Mouse (Mus musculus) midbrain, postnatal 0 days (tissue): ENCODE results near the gene Ifitm1. TPM values are rescaled to one million over a fixed set of nuclear protein-coding genes. Genes with fewer than 3 reads are reported as not detected.

Experiments used
- ATAC-seq: fragments of 200-750 bp; cut with Nextera tagmentation; 2 replicates; pipeline ENCODE4 v1.8.0; 2017; ENCODE audit warnings: moderate number of reproducible peaks, mild to moderate bottlenecking, moderate TSS enrichment, moderate library complexity; ENCODE audit not compliant: low FRiP score
- DNase-seq: peaks from one replicate; pipeline ENCODE4 v3.0.0-alpha.2; 2015; ENCODE audit warnings: low spot score
- H3K27ac ChIP-seq: fragments of 300-500 bp; sonication (generic); 2 replicates; pipeline ENCODE4 v1.5.1; 2014; ENCODE audit warnings: low read depth, mild to moderate bottlenecking, low read length, mixed read lengths
- H3K27me3 ChIP-seq: fragments of 300-500 bp; sonication (generic); 2 replicates; pipeline ENCODE4 v1.6.1; 2014; ENCODE audit warnings: low read length, control low read depth, mixed read lengths; ENCODE audit not compliant: insufficient read depth
- H3K36me3 ChIP-seq: fragments of 300-500 bp; sonication (generic); 2 replicates; pipeline ENCODE4 v1.6.1; 2014; ENCODE audit warnings: low read length, control low read depth, mixed read lengths; ENCODE audit not compliant: insufficient read depth
- H3K4me1 ChIP-seq: fragments of 300-500 bp; sonication (generic); 2 replicates; pipeline ENCODE4 v1.6.1; 2014; ENCODE audit warnings: mild to moderate bottlenecking, control low read depth, antibody characterized with exemption, low read length, mixed read lengths; ENCODE audit not compliant: insufficient read depth
- H3K4me2 ChIP-seq: fragments of 300-500 bp; sonication (generic); 2 replicates; pipeline ENCODE4 v1.6.1; 2014; ENCODE audit warnings: low read depth, mild to moderate bottlenecking, low read length, mixed read lengths; ENCODE audit not compliant: poor library complexity, severe bottlenecking
- H3K4me3 ChIP-seq: fragments of 300-500 bp; sonication (generic); 2 replicates; pipeline ENCODE4 v1.5.1; 2014; ENCODE audit warnings: low read depth, mild to moderate bottlenecking, low read length, moderate library complexity
- H3K9ac ChIP-seq: fragments of 300-500 bp; sonication (generic); replicated peaks from 2 replicates; pipeline ENCODE4 v1.6.1; 2014; ENCODE audit warnings: mild to moderate bottlenecking, low read length, moderate library complexity, mixed read lengths; ENCODE audit not compliant: poor library complexity, severe bottlenecking
- H3K9me3 ChIP-seq: fragments of 300-500 bp; sonication (generic); 2 replicates; pipeline ENCODE4 v1.6.1; 2016; ENCODE audit warnings: low read length, control low read depth
- CTCF ChIP-seq: IDR thresholded peaks from 2 replicates; pipeline ENCODE4 v1.5.1; 2016; ENCODE audit warnings: antibody characterized with exemption, mild to moderate bottlenecking
- WGBS: fragments of 180-500 bp; shearing (Covaris S2); extraction: QIAGEN DNeasy Blood & Tissue Kit; methylation state at CpG from one replicate; pipeline ENCODE4 v1.1.7; 2014; 5-methylcytosine and 5-hydroxymethylcytosine counted together
- polyA plus RNA-seq: library from polyadenylated mRNA; unstranded; fragments of >200 nt; fragmentation: Nextera tagmentation; extraction: Ambion mirVana; gene quantifications from 2 replicates; pipeline ENCODE4 v1.2.1, GENCODE M21; 2015
- total RNA-seq: library from RNA; depleted of rRNA; stranded (reverse); fragments of >200 nt; gene quantifications from 2 replicates; pipeline ENCODE4 v1.2.3, GENCODE M21; 2014; rRNA removed

The Ifitm1 gene
- total and polyA plus RNA-seq, 2 experiments from 2014 or later, result 14.6 to 16.3 TPM

DNA sequence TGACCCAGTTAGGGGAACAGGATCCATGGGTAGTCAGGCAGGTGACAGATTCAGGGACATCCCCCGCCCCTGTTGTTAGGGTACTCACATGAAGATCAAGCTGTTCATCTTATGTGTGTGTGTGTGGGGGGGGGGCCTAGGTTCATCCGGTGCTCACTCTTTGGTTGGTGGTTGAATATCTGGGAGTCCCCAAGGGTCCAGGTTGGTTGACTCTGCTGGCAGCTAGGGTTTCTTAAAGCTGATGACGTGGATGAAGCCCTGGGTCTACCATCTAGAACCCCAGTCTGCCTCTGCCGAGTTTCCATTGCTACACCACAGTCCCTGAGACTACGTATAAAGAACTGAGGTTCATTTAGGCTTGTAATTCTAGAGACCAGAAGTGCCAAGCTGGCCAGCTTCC lies 52.0 kb downstream of the Ifitm1 start:
- Histone ChIP-seq H3K4me2 (no peak overlapping the region), H3K9ac (no peak overlapping the region), H3K27me3 (no peaks in the 10 kb centered on the region), H3K4me3 (no peak overlapping the region), H3K27ac (no peak overlapping the region), H3K9me3 (no peaks in the 10 kb centered on the region), H3K36me3 (no peaks in the 10 kb centered on the region), H3K4me1 (no peaks in the 10 kb centered on the region)
- 97% methylated on average over 5 of the region's 5 CpGs for WGBS
- DNase-seq (no peak), ATAC-seq (no peak)
- TF ChIP-seq CTCF, result no peak

Other genes with a start within 250 kb of the Ifitm1 start
- not detected in 2 replicates for gene Cyp2e1, start 203.5 kb upstream of the Ifitm1 start, total RNA-seq
- gene Cyp2e1, start 203.5 kb upstream of the Ifitm1 start, polyA plus RNA-seq, result not detected in 2 replicates
- gene Syce1, start 179.4 kb upstream of the Ifitm1 start, total RNA-seq, result 0.55 TPM in 1 of 2 replicates, not detected in the other
- 0.14 and 0.26 TPM in 2 replicates for gene Syce1, start 179.4 kb upstream of the Ifitm1 start, polyA plus RNA-seq
- 30.0 and 37.6 TPM in 2 replicates for gene Zfp941, start 145.0 kb upstream of the Ifitm1 start, total RNA-seq
- 26.1 and 30.9 TPM in 2 replicates for gene Zfp941, start 145.0 kb upstream of the Ifitm1 start, polyA plus RNA-seq
- 0.71 TPM in 1 of 2 replicates, not detected in the other for gene Urah, start 132.2 kb upstream of the Ifitm1 start, total RNA-seq
- 0.23 and 0.26 TPM in 2 replicates for gene Urah, start 132.2 kb upstream of the Ifitm1 start, polyA plus RNA-seq
- not detected in 2 replicates for gene Scgb1c1, start 121.7 kb upstream of the Ifitm1 start, total RNA-seq
- gene Scgb1c1, start 121.7 kb upstream of the Ifitm1 start, polyA plus RNA-seq, result not detected in 2 replicates
- not detected in 2 replicates for gene Odf3, start 119.4 kb upstream of the Ifitm1 start, total RNA-seq
- 0.17 and 0.22 TPM in 2 replicates for gene Odf3, start 119.4 kb upstream of the Ifitm1 start, polyA plus RNA-seq
- gene Gm45785, start 110.9 kb upstream of the Ifitm1 start, total RNA-seq, result 0.27 and 2.5 TPM in 2 replicates
- 0.20 TPM in 1 of 2 replicates, not detected in the other for gene Gm45785, start 110.9 kb upstream of the Ifitm1 start, polyA plus RNA-seq
- 81.2 and 127 TPM in 2 replicates for gene Ric8a, start 110.3 kb upstream of the Ifitm1 start, total RNA-seq
- gene Ric8a, start 110.3 kb upstream of the Ifitm1 start, polyA plus RNA-seq, result 91.8 and 98.1 TPM in 2 replicates
- 19.1 and 26.0 TPM in 2 replicates for gene Bet1l, start 109.6 kb upstream of the Ifitm1 start, total RNA-seq
- 49.9 and 53.9 TPM in 2 replicates for gene Bet1l, start 109.6 kb upstream of the Ifitm1 start, polyA plus RNA-seq
- gene Psmd13, start 85.3 kb upstream of the Ifitm1 start, total RNA-seq, result 107 and 136 TPM in 2 replicates
- gene Psmd13, start 85.3 kb upstream of the Ifitm1 start, polyA plus RNA-seq, result 245 and 265 TPM in 2 replicates
- gene Sirt3, start 84.9 kb upstream of the Ifitm1 start, total RNA-seq, result 55.5 and 66.3 TPM in 2 replicates
- gene Sirt3, start 84.9 kb upstream of the Ifitm1 start, polyA plus RNA-seq, result 60.9 and 72.3 TPM in 2 replicates
- gene Cox8b, start 66.8 kb upstream of the Ifitm1 start, total RNA-seq, result not detected in 2 replicates
- gene Cox8b, start 66.8 kb upstream of the Ifitm1 start, polyA plus RNA-seq, result not detected in 2 replicates
- 0.24 and 0.82 TPM in 2 replicates for gene Nlrp6, start 46.3 kb upstream of the Ifitm1 start, total RNA-seq
- 0.90 and 0.99 TPM in 2 replicates for gene Nlrp6, start 46.3 kb upstream of the Ifitm1 start, polyA plus RNA-seq
- 7.8 and 10.5 TPM in 2 replicates for gene Pgghg, start 25.8 kb upstream of the Ifitm1 start, total RNA-seq
- gene Pgghg, start 25.8 kb upstream of the Ifitm1 start, polyA plus RNA-seq, result 4.3 and 4.4 TPM in 2 replicates
- gene Ifitm5, start 16.9 kb upstream of the Ifitm1 start, total RNA-seq, result 0.99 TPM in 1 of 2 replicates, not detected in the other
- 0.63 TPM in 1 of 2 replicates, not detected in the other for gene Ifitm5, start 16.9 kb upstream of the Ifitm1 start, polyA plus RNA-seq
- gene Gm45717, start 11.3 kb upstream of the Ifitm1 start, total RNA-seq, result not detected in 2 replicates
- gene Gm45717, start 11.3 kb upstream of the Ifitm1 start, polyA plus RNA-seq, result 0.81 TPM in 1 of 2 replicates, not detected in the other
- gene Ifitm2, start 11.2 kb upstream of the Ifitm1 start, total RNA-seq, result 66.6 and 79.1 TPM in 2 replicates
- 200 and 218 TPM in 2 replicates for gene Ifitm2, start 11.2 kb upstream of the Ifitm1 start, polyA plus RNA-seq
- 22.5 and 39.3 TPM in 2 replicates for gene Ifitm3, start 43.5 kb downstream of the Ifitm1 start, total RNA-seq
- gene Ifitm3, start 43.5 kb downstream of the Ifitm1 start, polyA plus RNA-seq, result 67.8 and 80.5 TPM in 2 replicates
- 0.99 and 1.1 TPM in 2 replicates for gene Ifitm6, start 50.7 kb downstream of the Ifitm1 start, total RNA-seq
- gene Ifitm6, start 50.7 kb downstream of the Ifitm1 start, polyA plus RNA-seq, result 0.81 and 0.83 TPM in 2 replicates
- gene Gm17387, start 61.9 kb downstream of the Ifitm1 start, total RNA-seq, result not detected in 2 replicates
- not detected in 2 replicates for gene Gm17387, start 61.9 kb downstream of the Ifitm1 start, polyA plus RNA-seq
- 133 and 146 TPM in 2 replicates for gene B4galnt4, start 93.9 kb downstream of the Ifitm1 start, total RNA-seq
- 52.1 and 53.9 TPM in 2 replicates for gene B4galnt4, start 93.9 kb downstream of the Ifitm1 start, polyA plus RNA-seq
- 0.49 TPM in 1 of 2 replicates, not detected in the other for gene Pkp3, start 111.0 kb downstream of the Ifitm1 start, total RNA-seq
- gene Pkp3, start 111.0 kb downstream of the Ifitm1 start, polyA plus RNA-seq, result not detected in 2 replicates
- 1.1 and 3.9 TPM in 2 replicates for gene Sigirr, start 133.4 kb downstream of the Ifitm1 start, total RNA-seq
- 1.8 and 2.0 TPM in 2 replicates for gene Sigirr, start 133.4 kb downstream of the Ifitm1 start, polyA plus RNA-seq
- 0.33 and 1.1 TPM in 2 replicates for gene Ano9, start 150.6 kb downstream of the Ifitm1 start, total RNA-seq
- gene Ano9, start 150.6 kb downstream of the Ifitm1 start, polyA plus RNA-seq, result 0.50 and 0.72 TPM in 2 replicates
- 19.6 and 23.4 TPM in 2 replicates for gene Ptdss2, start 155.2 kb downstream of the Ifitm1 start, total RNA-seq
- 90.9 and 91.0 TPM in 2 replicates for gene Ptdss2, start 155.2 kb downstream of the Ifitm1 start, polyA plus RNA-seq
- gene Rnh1, start 205.6 kb downstream of the Ifitm1 start, total RNA-seq, result 39.1 and 47.1 TPM in 2 replicates
- gene Rnh1, start 205.6 kb downstream of the Ifitm1 start, polyA plus RNA-seq, result 44.2 and 46.8 TPM in 2 replicates
- gene Hras, start 226.8 kb downstream of the Ifitm1 start, total RNA-seq, result 109 and 113 TPM in 2 replicates
- 209 TPM in 2 replicates for gene Hras, start 226.8 kb downstream of the Ifitm1 start, polyA plus RNA-seq
- gene Lrrc56, start 226.9 kb downstream of the Ifitm1 start, total RNA-seq, result 11.5 and 14.9 TPM in 2 replicates
- gene Lrrc56, start 226.9 kb downstream of the Ifitm1 start, polyA plus RNA-seq, result 8.6 TPM in 2 replicates
- not detected in 2 replicates for gene Lmntd2, start 246.9 kb downstream of the Ifitm1 start, total RNA-seq
- gene Lmntd2, start 246.9 kb downstream of the Ifitm1 start, polyA plus RNA-seq, result 0.10 and 0.36 TPM in 2 replicates
- 15.5 and 23.5 TPM in 2 replicates for gene Rassf7, start 248.6 kb downstream of the Ifitm1 start, total RNA-seq
- gene Rassf7, start 248.6 kb downstream of the Ifitm1 start, polyA plus RNA-seq, result 20.7 and 21.7 TPM in 2 replicates